Mouse (Mus musculus) hindbrain, embryonic 16.5 days (tissue): ENCODE measurements around the gene Rnf26. TPM values are rescaled to one million over a fixed set of nuclear protein-coding genes. Genes with fewer than 3 reads are reported as not detected.

Experiments used
- ATAC-seq: fragments of 200-750 bp; cut with Nextera tagmentation; 2 replicates; pipeline ENCODE4 v1.8.0; 2017; ENCODE audit warnings: moderate TSS enrichment, moderate library complexity
- H3K27ac ChIP-seq: fragments of 300-500 bp; sonication (generic); 2 replicates; pipeline ENCODE4 v1.5.1; 2014; ENCODE audit warnings: low read depth, mild to moderate bottlenecking, control low read depth, low read length, moderate library complexity
- H3K27me3 ChIP-seq: fragments of 300-500 bp; sonication (generic); replicated peaks from 2 replicates; pipeline ENCODE4 v1.6.1; 2014; ENCODE audit warnings: low read length; ENCODE audit not compliant: control insufficient read depth, insufficient read depth
- H3K36me3 ChIP-seq: fragments of 300-500 bp; sonication (generic); 2 replicates; pipeline ENCODE4 v1.6.1; 2014; ENCODE audit warnings: mild to moderate bottlenecking, low read length, moderate library complexity, mixed read lengths; ENCODE audit not compliant: control insufficient read depth, insufficient read depth
- H3K4me1 ChIP-seq: fragments of 300-500 bp; sonication (generic); 2 replicates; pipeline ENCODE4 v1.6.1; 2014; ENCODE audit warnings: low read depth, low read length; ENCODE audit not compliant: control insufficient read depth, insufficient read depth
- H3K4me2 ChIP-seq: fragments of 300-500 bp; sonication (generic); 2 replicates; pipeline ENCODE4 v1.6.1; 2014; ENCODE audit warnings: mild to moderate bottlenecking, low read length, control low read depth, moderate library complexity
- H3K4me3 ChIP-seq: fragments of 300-500 bp; sonication (generic); 2 replicates; pipeline ENCODE4 v1.5.1; 2014; ENCODE audit warnings: mild to moderate bottlenecking, low read length, control low read depth, moderate library complexity
- H3K9ac ChIP-seq: fragments of 300-500 bp; sonication (generic); 2 replicates; pipeline ENCODE4 v1.6.1; 2014; ENCODE audit warnings: low read depth, mild to moderate bottlenecking, control low read depth, low read length, moderate library complexity
- H3K9me3 ChIP-seq: fragments of 300-500 bp; sonication (generic); 2 replicates; pipeline ENCODE4 v1.6.1; 2014; ENCODE audit warnings: mild to moderate bottlenecking, low read length, moderate library complexity; ENCODE audit not compliant: control insufficient read depth
- WGBS: fragments of 180-500 bp; shearing (Covaris S2); extraction: QIAGEN DNeasy Blood & Tissue Kit; methylation state at CpG from one replicate; pipeline ENCODE4 v1.1.7; 2014; 5-methylcytosine and 5-hydroxymethylcytosine counted together
- polyA plus RNA-seq: library from polyadenylated mRNA; unstranded; fragments of >200 nt; fragmentation: Nextera tagmentation; extraction: Ambion mirVana; gene quantifications from 2 replicates; pipeline ENCODE4 v1.2.1, GENCODE M21; 2015

Rnf26 gene
- polyA plus RNA-seq, 1 experiment from 2014 or later = 33.0 TPM

DNA sequence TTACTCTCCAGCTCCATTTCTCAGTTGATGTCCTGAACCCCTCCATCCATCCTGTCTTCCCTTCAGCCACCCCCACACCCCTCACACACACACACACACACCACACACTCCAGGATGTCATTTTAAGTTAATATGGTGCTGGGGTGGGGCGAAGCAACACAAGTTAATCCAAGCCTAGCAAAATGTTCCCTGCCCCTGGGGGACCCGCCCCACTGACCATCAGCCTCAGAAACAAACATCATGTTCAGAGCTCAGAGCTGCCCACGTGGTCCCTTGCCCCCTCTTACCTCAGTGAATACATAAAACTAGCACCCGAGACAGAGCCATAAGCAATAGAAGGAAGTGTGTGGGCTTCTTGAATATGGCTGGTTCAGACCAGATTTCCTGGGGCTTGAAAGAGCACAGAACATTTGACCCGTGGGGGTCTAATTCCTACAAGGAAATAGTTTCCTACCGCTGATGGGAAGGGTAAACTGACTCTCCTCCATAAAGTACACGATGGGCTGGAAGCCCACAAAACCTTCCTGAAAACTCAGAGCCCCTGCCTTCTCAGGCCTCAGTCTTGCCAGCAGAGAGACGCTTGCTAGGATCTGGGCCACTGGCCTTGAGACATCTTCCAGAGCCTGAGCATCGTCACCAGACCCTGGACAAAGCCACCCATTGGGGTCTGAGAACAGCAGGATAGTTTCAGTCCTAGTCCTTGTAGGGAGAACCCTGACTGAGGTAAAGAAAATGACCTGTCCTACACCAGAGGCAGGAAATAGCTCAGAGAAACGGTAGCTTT, 33.1 kb downstream of the Rnf26 start:
- Histone ChIP-seq H3K27ac (no peak overlapping the region), H3K4me2 (no peak overlapping the region), H3K9me3 (no peaks in the 10 kb centered on the region), H3K36me3 (no peaks in the 10 kb centered on the region), H3K9ac (no peak overlapping the region), H3K4me3 (no peak overlapping the region), H3K27me3 (peaks cover 1% of the 10 kb centered on the region; the same call in 1 of the 2 replicates), H3K4me1 (peaks cover 21% of the 10 kb centered on the region)
- 77% methylated on average over 10 of the region's 10 CpGs for WGBS
- ATAC-seq = no peak

DNA sequence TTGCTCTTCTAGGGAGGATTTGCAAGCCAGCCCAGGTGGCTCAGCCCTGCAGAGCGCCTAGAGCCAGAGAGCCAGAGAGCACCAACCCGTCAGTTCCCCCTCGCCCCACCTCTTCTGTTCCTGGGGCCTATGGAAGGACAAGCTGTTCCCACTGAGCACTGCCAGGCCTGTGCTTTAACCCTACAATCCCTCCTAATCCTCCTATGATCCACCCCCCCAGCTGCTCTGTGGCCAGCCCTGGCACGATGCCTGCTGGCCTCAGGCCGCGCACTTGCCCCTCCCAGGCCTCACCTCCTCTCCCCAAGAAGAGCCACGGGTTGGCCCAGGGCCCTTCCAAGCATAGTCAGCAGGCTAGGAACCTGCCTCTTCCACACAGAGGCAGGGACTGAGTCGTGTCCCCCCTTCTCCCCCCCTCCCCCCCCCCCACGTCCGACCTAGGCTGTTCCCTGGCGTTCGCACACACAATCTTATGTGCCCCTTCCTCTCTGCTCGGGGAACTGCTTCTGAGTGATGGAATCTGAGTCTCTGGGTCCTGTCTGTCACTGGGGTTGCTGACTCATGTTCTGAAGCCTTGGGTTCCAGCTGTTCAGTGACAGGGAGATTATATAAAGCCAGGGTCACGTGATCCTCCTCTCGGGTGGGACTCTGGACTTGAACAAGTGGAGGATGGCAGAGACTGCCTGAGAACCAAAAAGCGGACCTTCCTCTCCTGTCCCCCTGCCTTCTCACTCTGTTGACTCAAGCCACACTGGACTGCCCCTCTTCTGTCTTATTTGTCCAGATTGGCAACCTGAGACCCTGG, 34.2 kb downstream of the Rnf26 start:
- Histone ChIP-seq H3K9me3 (no peaks in the 10 kb centered on the region), H3K36me3 (no peaks in the 10 kb centered on the region), H3K4me1 (peaks cover 13% of the 10 kb centered on the region), H3K4me3 (no peak overlapping the region), H3K27ac (0 out of 2 replicates have a peak overlapping the region, but pooled peaks have one; percentile 7), H3K4me2 (no peak overlapping the region), H3K9ac (no peak overlapping the region), H3K27me3 (no peaks in the 10 kb centered on the region)
- WGBS = 33% methylated on average over 16 of the region's 16 CpGs
- ATAC-seq = peak; percentile 84

DNA sequence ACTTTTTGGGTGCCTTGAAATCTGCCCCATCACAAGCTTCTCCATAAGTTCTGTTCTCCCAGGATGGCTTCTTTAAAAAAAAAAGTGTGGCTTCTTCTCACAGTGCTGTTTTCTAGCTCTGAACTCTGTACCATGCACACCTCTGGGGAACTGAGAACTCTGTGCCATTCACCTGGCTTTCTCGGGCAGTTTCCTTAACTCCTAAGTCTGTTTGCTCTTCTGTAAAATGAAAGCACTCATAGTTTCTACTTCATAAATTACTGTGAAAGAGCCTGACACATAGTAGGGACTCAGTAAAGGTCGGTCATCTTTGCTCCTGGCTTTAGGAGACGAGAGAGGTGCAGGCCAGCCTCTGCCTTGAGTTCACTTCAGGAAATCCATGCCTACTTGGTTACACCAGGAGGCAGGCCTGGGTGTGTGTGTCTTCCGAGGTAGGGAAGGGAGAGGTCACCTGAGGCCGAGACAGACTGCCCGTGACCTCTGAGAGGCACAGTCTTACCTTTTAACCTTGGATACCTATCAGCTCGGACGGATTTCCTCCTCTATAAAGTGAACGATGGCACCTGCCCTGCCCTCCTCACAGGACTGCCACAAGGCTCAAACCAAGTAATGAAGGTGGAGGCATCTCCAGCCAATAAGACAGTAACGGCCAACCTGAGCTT, 35.0 kb downstream of the Rnf26 start:
- no peak overlapping the region for H3K4me2 ChIP-seq

DNA sequence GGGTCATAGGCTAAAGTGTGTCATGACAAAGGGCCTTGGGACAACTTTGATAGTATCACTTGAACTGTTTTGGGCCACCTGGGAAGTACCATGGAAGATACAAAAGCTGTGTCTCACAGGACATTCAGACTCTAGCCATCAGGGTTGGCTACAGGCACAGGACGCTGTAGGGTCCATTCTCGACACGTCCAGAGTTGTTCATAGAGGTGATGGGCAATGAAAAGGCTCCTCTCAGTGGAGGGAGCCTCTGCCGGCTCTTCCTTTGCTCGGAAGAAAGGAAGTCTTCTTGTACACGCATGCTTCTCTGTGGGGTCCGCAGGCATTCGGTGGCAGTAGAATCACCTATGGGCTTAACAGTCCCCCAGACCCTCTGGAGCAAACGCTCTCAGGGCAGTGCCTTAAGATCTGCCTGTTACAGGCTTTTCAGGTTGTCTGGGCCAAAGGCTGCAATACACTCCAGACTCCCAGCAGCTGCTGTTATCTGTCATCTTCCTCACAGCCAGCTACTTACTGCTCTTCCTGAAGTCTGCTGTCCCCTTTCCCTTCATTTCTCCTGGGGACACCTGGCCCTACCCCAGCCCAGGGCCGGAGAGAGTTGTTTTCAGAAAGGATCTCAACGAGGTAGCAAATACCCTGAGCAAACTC, 35.9 kb downstream of the Rnf26 start:
- Histone ChIP-seq H3K27ac (no peak overlapping the region), H3K4me3 (no peak overlapping the region), H3K9me3 (no peaks in the 10 kb centered on the region), H3K9ac (no peak overlapping the region), H3K4me2 (peak overlapping the region; percentile 20; the same call in 1 of the 2 replicates), H3K36me3 (no peaks in the 10 kb centered on the region), H3K4me1 (peaks cover 9% of the 10 kb centered on the region; the same call in 1 of the 2 replicates), H3K27me3 (no peaks in the 10 kb centered on the region)
- WGBS = 85% methylated on average over 11 of the region's 11 CpGs
- ATAC-seq = no peak

More for the DNA sequence above, 35.0 kb downstream of the Rnf26 start:
- ATAC-seq = no peak
- Histone ChIP-seq H3K4me3 (no peak overlapping the region), H3K9me3 (no peaks in the 10 kb centered on the region), H3K27ac (no peak overlapping the region), H3K9ac (no peak overlapping the region), H3K36me3 (no peaks in the 10 kb centered on the region), H3K27me3 (no peaks in the 10 kb centered on the region), H3K4me1 (peaks cover 9% of the 10 kb centered on the region; the same call in 1 of the 2 replicates)
- 86% methylated on average over 10 of the region's 10 CpGs for WGBS

DNA sequence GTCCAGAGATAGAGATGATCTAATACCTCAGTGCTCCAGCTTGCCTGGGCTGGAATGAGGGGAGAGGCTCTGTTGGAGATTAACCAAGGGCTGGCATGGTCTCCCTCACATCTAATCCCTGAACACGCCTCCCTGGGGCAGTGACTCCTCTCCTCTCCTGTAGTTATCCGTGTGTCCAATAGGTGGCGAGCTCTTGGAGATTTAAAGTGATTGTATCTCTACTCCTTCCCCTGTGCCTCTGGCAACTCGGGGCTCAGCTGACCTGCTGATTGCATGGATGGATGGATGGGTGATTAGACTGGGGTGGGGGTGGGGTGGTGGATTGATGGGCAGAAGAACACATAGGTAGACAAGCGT, 36.6 kb downstream of the Rnf26 start:
- Histone ChIP-seq H3K27ac (no peak overlapping the region), H3K27me3 (no peaks in the 10 kb centered on the region), H3K4me3 (no peak overlapping the region), H3K4me1 (peaks cover 9% of the 10 kb centered on the region; the same call in 1 of the 2 replicates), H3K9me3 (no peaks in the 10 kb centered on the region), H3K9ac (no peak overlapping the region), H3K36me3 (no peaks in the 10 kb centered on the region), H3K4me2 (peak overlapping the region; percentile 20; the same call in 1 of the 2 replicates)
- ATAC-seq = no peak
- WGBS = 12% methylated on average over 5 of the region's 5 CpGs

DNA sequence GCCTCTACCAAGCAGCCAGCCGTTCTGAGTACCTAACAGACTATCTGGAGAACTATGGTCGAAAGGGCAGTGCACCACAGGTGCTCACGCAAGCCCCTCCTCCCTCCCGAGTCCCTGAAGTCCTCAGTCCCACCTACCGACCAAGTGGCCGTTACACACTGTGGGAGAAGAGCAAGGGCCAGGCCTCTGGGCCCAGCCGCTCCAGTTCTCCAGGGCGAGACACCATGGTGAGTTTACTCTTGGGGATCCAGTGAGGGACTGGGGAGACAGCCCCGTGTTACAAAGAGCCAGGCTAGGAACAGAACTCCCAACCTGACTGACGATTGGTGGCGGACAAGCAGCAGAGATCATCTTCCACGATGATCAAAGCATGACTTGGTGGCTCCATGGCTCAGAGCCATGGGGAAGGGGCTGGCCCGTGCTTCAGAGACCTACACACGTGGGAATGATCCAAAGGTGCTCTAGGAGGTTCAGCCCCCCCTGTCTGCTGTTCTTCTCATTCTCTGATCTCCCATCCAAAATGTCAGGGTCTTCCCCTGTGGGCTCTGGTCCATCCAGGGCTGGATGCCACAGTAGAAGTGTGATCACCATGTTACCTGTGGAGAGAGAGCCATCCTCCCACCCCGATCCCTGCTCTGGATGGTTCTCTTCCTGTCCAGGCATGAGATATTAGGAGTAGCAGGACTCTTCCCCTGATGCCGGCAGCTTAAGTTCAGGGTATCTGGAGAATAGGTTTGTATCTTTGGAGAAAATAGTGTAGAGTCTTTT, 37.1 kb downstream of the Rnf26 start:
- peaks cover 9% of the 10 kb centered on the region; the same call in 1 of the 2 replicates for H3K4me1 ChIP-seq
- H3K36me3 ChIP-seq = no peaks in the 10 kb centered on the region
- H3K4me3 ChIP-seq = no peak overlapping the region
- no peaks in the 10 kb centered on the region for H3K9me3 ChIP-seq
- H3K27ac ChIP-seq = no peak overlapping the region
- no peak for ATAC-seq
- WGBS = 68% methylated on average over 16 of the region's 16 CpGs
- H3K4me2 ChIP-seq = no peak overlapping the region
- H3K27me3 ChIP-seq = no peaks in the 10 kb centered on the region
- no peak overlapping the region for H3K9ac ChIP-seq

DNA sequence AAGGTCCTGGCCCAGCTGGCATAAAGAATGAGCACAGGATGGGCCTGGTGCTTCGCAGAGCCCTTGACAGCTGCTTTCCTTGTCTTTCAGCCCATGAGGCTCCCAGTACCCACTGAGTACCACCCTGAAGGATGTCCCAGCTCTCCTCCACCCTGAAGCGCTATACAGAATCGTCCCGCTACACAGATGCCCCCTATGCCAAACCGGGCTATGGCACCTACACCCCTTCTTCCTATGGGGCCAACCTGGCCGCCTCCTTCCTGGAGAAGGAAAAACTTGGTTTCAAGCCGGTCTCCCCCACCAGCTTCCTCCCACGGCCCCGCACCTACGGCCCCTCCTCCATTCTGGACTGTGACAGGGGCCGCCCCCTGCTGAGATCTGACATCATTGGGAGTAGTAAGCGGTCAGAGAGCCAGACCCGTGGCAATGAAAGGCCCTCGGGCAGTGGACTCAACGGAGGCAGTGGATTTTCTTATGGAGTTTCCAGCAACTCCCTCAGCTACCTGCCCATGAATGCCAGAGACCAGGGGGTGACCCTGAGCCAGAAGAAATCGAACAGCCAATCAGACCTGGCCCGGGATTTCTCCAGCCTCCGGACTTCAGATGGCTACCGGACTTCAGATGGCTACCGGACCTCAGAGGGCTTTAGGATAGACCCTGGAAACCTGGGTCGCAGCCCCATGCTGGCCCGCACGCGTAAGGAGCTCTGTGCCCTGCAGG, 37.9 kb downstream of the Rnf26 start:
- H3K9ac ChIP-seq = no peak overlapping the region
- H3K27ac ChIP-seq = no peak overlapping the region
- no peaks in the 10 kb centered on the region for H3K27me3 ChIP-seq
- no peak overlapping the region for H3K4me2 ChIP-seq
- H3K4me3 ChIP-seq = no peak overlapping the region
- no peaks in the 10 kb centered on the region for H3K9me3 ChIP-seq
- H3K4me1 ChIP-seq = peaks cover 9% of the 10 kb centered on the region; the same call in 1 of the 2 replicates
- no peaks in the 10 kb centered on the region for H3K36me3 ChIP-seq
- ATAC-seq = no peak
- 70% methylated on average over 24 of the region's 24 CpGs for WGBS
